Mouse (Mus musculus): ENCODE results near the gene Kmt2c.

- no peak for TF ChIP-seq MAX (IDR thresholded peaks at IDR 0.05)
- TF ChIP-seq CTCF (IDR thresholded peaks at IDR 0.05; ENCODE audit: control insufficient read depth, insufficient read depth, insufficient read length): no peak
- TF ChIP-seq MYOG (IDR thresholded peaks at IDR 0.05; ENCODE audit: control insufficient read depth, extremely low read depth, insufficient read length): no peak
- TF ChIP-seq CEBPB (IDR thresholded peaks at IDR 0.05; ENCODE audit: low read depth): no peak
- TF ChIP-seq USF1 (IDR thresholded peaks at IDR 0.05; ENCODE audit: low read depth): no peak
- TF ChIP-seq MYOD1 (IDR thresholded peaks at IDR 0.05; ENCODE audit: control insufficient read depth, insufficient read length, low read depth): no peak
These were observed 201.8 kb downstream of the Kmt2c start for GRCm38 (mm10) chr5:25296830-25297229.

All from C2C12 (cell line).